Mouse (Mus musculus) E14TG2a.4 (cell line): ENCODE results near the gene Gm10273.

Source experiments
- CTCF ChIP-seq: conservative IDR thresholded peaks from 2 replicates; pipeline ENCODE4 v1.5.1; 2014; ENCODE audit warnings: low read length
- NANOG ChIP-seq: IDR thresholded peaks from 2 replicates; pipeline ENCODE4 v1.6.1; 2014; ENCODE audit warnings: borderline replicate concordance, low read length, mixed read lengths

DNA sequence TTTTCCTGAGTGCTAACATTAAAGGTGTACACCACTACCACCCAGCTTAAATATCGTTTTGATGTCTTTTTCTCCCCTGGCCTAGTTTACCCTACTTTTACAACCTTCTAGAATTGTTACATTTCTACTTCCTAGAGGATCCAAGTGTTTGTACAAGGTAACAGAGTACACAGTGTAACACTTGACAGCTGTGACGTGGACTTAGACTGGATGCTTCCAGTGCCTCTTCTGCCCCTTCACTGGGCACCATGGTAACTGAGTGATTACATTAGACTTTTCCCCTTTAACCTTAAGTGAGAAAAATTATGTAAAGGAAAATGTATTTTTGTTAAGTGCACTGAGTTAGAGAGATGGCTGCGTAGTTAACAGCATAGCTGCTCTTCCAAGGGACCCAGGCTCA lies 30.9 kb upstream of the Gm10273 start:
- no peak for TF ChIP-seq CTCF
- TF ChIP-seq NANOG: no peak
